Mouse (Mus musculus) ES-Bruce4 (cell line): ENCODE measurements around the gene Bsx. TPM values are rescaled to one million over a fixed set of nuclear protein-coding genes. Genes with fewer than 3 reads are reported as not detected.

Experiments used
- H3K27ac ChIP-seq: 2 replicates; pipeline ENCODE4 v1.5.1; 2012; ENCODE audit warnings: low read length, inconsistent platforms; ENCODE audit not compliant: insufficient read depth
- H3K27me3 ChIP-seq: 2 replicates; pipeline ENCODE4 v1.6.1; 2012; ENCODE audit warnings: mild to moderate bottlenecking, low read length, inconsistent platforms; ENCODE audit not compliant: control insufficient read depth, poor library complexity, insufficient read depth, severe bottlenecking
- H3K36me3 ChIP-seq: 2 replicates; pipeline ENCODE4 v1.6.1; 2012; ENCODE audit warnings: inconsistent platforms, mild to moderate bottlenecking, low read length, moderate library complexity; ENCODE audit not compliant: control insufficient read depth, poor library complexity, insufficient read depth, severe bottlenecking
- H3K4me1 ChIP-seq: one replicate; pipeline ENCODE4 v1.8.1; 2011; ENCODE audit warnings: low read length; ENCODE audit not compliant: control insufficient read depth, insufficient read depth
- H3K4me3 ChIP-seq: 2 replicates; pipeline ENCODE4 v1.5.1; 2011; ENCODE audit warnings: low read depth, mild to moderate bottlenecking, low read length
- H3K9ac ChIP-seq: 2 replicates; pipeline ENCODE4 v1.6.1; 2012; ENCODE audit warnings: low read depth, mild to moderate bottlenecking, inconsistent platforms; ENCODE audit not compliant: poor library complexity, severe bottlenecking
- H3K9me3 ChIP-seq: replicated peaks from 2 replicates; pipeline ENCODE4 v1.6.1; 2012; ENCODE audit warnings: mild to moderate bottlenecking, low read length, inconsistent platforms; ENCODE audit not compliant: control insufficient read depth, poor library complexity, insufficient read depth, severe bottlenecking
- CTCF ChIP-seq: IDR thresholded peaks from one replicate; pipeline ENCODE4 v1.8.1; 2011; ENCODE audit warnings: low read depth, low read length
- EP300 ChIP-seq: IDR thresholded peaks from 2 replicates; pipeline ENCODE4 v1.6.1; 2011; ENCODE audit warnings: low read depth, low read length; ENCODE audit not compliant: insufficient read depth
- POLR2A ChIP-seq: IDR thresholded peaks from one replicate; pipeline ENCODE4 v1.8.1; 2011; ENCODE audit warnings: low read length; ENCODE audit not compliant: insufficient read depth
- polyA plus RNA-seq: library from polyadenylated mRNA; stranded (reverse); fragments of >200 nt; gene quantifications from 2 replicates; pipeline ENCODE4 v1.2.4, GENCODE M21; 2011; ENCODE audit warnings: low read depth; ENCODE audit not compliant: missing spikeins, insufficient read depth, insufficient read length

Bsx gene
- polyA plus RNA-seq, 1 experiment: not detected

DNA sequence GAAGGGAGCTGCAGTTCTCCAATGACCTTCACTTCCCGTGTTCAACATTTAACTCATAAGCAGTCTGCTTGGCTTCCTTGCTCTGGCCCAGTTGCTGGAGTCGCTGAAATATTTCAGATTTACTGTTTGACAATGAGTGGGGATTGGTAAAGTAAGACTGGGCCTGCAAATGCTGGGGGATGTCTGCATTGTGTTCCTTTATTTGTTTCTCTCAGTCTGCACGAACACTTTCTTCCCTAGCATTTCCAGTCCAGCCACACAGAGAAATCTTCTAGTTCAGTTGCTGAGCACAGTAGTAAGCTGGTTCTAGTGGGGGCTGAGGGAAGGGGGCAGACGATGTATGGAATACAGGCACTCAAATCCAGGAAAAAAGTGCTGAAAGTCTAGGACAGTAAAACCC lies 1.0 kb downstream of the Bsx start:
- no peak for TF ChIP-seq POLR2A
- no peak for TF ChIP-seq CTCF
- TF ChIP-seq EP300: no peak
- Histone ChIP-seq H3K27me3 (peaks cover 29% of the 10 kb centered on the region), H3K4me3 (no peak overlapping the region), H3K9ac (no peak overlapping the region), H3K36me3 (no peaks in the 10 kb centered on the region), H3K9me3 (no peaks in the 10 kb centered on the region), H3K4me1 (no peaks in the 10 kb centered on the region), H3K27ac (no peak overlapping the region)

DNA sequence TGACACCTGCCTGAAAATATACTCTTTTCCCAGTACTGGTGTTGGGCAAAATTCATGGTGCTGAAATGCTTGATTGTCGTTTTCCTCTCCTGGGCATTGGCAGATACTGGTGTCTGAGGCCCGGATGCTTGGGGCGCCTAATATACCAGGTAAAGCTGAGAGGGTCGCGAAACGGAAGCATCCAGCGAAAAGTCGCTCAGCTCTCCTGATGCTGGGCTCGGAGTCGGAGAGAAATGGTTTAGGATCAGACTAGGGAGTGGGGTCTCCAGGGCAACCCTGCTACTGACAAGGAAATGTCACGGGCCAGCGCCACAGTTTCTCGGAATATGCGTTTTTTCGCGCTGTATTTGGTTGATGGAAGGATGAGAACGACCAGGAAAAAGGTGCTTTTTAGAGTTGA lies 1.5 kb downstream of the Bsx start:
- Histone ChIP-seq H3K9me3 (no peaks in the 10 kb centered on the region), H3K36me3 (no peaks in the 10 kb centered on the region), H3K27ac (no peak overlapping the region), H3K4me1 (no peaks in the 10 kb centered on the region), H3K9ac (no peak overlapping the region), H3K4me3 (no peak overlapping the region), H3K27me3 (peaks cover 27% of the 10 kb centered on the region)
- TF ChIP-seq POLR2A (no peak), CTCF (no peak), EP300 (no peak)

DNA sequence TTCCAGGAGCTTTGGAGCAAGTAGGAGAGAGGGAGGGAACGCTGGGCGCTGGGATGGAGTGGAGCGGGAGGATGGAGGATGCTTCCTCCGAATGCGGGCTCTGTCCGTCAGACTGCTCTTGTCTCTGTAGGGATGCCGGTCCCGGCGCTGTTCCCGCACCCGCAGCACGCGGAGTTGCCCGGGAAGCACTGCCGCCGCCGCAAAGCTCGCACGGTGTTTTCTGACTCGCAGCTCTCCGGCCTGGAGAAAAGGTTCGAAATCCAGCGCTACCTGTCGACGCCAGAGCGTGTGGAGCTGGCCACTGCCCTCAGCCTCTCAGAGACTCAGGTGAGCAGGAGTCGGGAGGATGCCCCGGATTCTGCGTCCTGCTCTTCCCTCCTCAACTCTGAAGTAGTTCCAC lies 2.2 kb downstream of the Bsx start:
- Histone ChIP-seq H3K9me3 (no peaks in the 10 kb centered on the region), H3K9ac (no peak overlapping the region), H3K36me3 (no peaks in the 10 kb centered on the region), H3K4me3 (no peak overlapping the region), H3K27ac (no peak overlapping the region), H3K27me3 (peaks cover 27% of the 10 kb centered on the region), H3K4me1 (no peaks in the 10 kb centered on the region)
- TF ChIP-seq POLR2A (no peak), EP300 (no peak), CTCF (no peak)

DNA sequence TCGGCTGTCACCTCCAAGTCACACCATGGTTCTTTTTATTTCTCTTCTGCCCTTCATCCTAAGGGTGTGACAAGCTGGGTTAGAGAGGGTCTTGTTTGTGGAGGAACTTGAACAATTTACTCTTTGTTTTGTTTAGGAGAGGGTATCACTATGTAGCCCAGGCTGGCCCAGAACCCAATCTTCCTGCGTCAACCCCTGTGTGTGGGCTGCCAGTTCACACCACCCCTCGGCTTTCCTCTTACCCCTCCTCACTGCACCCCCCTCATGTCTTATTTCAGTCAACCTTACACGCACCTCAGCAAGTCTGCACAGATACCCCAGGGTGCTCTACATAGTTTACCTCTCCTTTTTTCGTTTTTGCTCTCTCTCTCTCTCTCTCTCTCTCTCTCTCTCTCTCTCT lies 2.8 kb downstream of the Bsx start:
- H3K4me3 ChIP-seq: no peak overlapping the region
- H3K4me1 ChIP-seq: no peaks in the 10 kb centered on the region
- TF ChIP-seq CTCF (no peak), EP300 (no peak), POLR2A (no peak)
- peaks cover 27% of the 10 kb centered on the region for H3K27me3 ChIP-seq
- no peaks in the 10 kb centered on the region for H3K9me3 ChIP-seq
- no peaks in the 10 kb centered on the region for H3K36me3 ChIP-seq
- no peak overlapping the region for H3K27ac ChIP-seq
- H3K9ac ChIP-seq: no peak overlapping the region

DNA sequence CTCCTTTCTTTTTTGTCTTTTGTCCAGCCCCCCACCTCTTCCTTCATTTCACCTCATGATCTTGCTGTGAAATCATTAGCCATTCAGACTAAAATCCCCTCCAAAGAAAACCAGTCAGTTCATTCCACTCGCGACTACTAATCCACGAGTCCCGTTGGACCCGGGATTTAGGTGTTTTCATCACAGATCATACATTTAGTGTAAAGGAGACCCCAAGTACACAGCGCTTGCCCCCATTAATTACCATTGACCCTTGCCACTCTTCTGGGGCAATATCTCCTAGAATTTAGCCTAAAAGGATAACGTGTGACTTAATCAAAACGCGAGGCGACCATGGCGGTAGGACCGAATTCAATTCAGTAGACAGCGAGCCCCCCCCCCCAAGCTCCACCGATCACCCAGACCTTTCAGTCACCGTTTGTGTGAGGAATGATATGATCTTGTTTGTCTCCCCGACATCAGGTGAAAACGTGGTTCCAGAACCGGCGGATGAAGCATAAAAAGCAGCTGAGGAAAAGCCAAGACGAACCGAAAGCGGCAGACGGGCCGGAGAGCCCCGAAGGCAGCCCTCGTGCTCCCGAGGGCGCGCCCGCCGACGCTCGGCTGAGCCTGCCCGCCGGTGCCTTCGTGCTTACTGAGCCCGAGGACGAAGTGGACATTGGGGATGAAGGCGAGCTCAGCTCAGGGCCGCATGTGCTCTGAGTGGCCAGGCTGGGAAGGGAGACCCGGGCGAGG lies 3.4 kb downstream of the Bsx start:
- TF ChIP-seq POLR2A (no peak), EP300 (no peak), CTCF (no peak)
- H3K4me1 ChIP-seq: no peaks in the 10 kb centered on the region
- no peaks in the 10 kb centered on the region for H3K9me3 ChIP-seq
- H3K27ac ChIP-seq: no peak overlapping the region
- H3K9ac ChIP-seq: no peak overlapping the region
- peak overlapping the region; percentile 36 for H3K4me3 ChIP-seq
- H3K27me3 ChIP-seq: peaks cover 27% of the 10 kb centered on the region
- no peaks in the 10 kb centered on the region for H3K36me3 ChIP-seq

DNA sequence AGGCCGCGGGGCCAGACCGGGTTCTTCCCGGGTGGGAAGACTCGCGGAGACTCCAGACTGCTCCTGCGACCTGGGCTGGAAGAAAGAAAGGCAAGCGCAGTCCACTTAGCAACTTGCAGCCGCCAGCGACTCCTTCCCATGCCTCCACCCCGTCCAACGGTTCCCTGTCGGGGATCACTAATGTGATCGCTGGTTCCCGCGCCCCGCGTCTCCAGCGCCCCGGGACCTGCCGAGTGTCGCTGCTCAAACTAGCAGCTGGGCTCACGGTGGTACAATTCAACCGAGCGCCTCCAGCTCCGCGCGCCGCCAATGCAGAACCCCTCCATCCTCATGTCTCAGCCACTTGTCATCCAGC lies 3.9 kb downstream of the Bsx start:
- peaks cover 27% of the 10 kb centered on the region for H3K27me3 ChIP-seq
- no peaks in the 10 kb centered on the region for H3K36me3 ChIP-seq
- H3K27ac ChIP-seq: no peak overlapping the region
- no peak for TF ChIP-seq CTCF
- no peak for TF ChIP-seq EP300
- no peaks in the 10 kb centered on the region for H3K9me3 ChIP-seq
- peak overlapping the region; percentile 36 for H3K4me3 ChIP-seq
- H3K9ac ChIP-seq: no peak overlapping the region
- H3K4me1 ChIP-seq: no peaks in the 10 kb centered on the region
